Mouse (Mus musculus) right cerebral cortex, postnatal 10 days (tissue): Measurements from ENCODE around the gene Iqsec2.

Source experiments
- DNase-seq, 2 experiments: peaks; one replicate each; pipeline ENCODE4 v3.0.0; 2021; ENCODE audit warnings: low spot score in 2 of 2

Gene Iqsec2

DNA sequence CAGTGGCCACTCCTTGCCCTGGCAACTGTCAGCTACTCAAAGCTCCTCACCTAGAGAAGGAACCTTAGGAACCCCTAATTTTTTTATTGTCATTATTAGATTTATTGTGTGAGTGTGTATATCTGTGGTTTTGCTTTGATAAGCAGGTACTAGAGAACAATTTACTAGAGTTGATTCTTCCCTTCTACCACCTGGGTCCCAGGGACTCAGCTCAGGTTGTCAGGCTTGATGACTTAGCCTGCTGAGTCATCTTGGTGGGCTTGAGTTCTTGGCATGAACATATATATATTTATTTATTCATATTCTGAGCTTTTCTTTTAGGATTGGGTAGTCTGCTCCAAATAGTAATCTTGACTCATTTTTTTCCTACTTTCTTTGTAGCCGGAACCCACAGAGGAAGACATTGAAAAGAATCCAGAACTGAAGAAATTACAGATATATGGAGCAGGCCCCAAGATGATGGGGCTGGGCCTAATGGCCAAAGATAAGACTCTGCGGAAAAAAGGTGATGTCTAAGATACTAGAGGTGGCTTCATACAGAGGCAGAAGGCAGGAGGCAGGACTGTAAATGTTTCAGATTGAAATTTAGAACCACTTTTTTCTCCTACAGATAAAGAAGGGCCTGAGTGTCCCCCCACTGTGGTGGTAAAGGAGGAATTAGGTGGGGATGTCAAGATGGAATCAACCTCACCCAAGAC lies 100.6 kb downstream of the Iqsec2 start:
- no peak for DNase-seq

DNA sequence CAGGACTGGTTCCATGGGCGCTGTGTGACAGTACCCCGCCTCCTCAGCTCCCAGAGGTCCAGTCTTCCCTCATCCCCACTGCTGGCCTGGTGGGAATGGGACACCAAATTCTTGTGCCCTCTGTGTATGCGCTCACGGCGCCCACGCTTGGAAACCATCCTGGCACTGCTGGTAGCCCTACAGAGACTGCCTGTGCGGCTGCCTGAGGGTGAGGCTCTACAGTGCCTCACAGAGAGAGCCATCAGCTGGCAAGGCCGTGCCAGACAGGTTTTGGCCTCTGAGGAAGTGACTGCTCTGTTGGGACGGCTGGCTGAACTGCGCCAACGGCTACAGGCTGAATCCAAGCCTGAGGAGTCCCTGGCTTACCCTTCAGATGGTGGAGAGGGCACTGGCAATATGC lies 127.1 kb downstream of the Iqsec2 start:
- DNase-seq: no peak
